In the genomic region with DNA sequence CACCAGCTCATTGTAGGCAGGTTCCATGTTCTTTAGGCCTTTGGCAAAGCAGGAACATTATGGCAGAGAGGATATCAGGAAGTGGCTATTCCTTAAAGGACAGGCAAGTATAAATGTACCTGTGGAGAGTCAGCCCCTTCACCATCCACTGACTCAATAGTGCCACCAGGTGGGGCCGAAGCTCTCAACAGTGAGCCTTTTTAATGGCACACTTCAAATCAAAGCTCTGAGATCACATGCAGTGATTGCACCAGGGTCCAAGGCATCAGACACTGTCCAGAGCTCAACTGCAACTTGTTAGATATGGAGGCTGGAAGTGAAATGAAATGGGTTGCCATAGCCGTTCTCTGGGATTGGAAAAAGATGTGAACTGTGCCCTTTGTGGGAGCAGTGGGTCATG, we compare ENCODE assay signal across 17 mouse cellular contexts. TPM values are rescaled to one million over a fixed set of nuclear protein-coding genes. Genes with fewer than 3 reads are reported as not detected.
DNase-seq lines count a peak whose midpoint lies in the region; ATAC-seq and TF ChIP-seq lines count a peak whose summit lies in the region.
"Not testable (repeated sequence)": the region's sequence is repeated elsewhere in the genome, so short reads cannot be mapped to it uniquely, and the experiment has no call there.
"Had no signal": no experiment of that assay in that cellular context is flagged by ENCODE, and none has a peak within 500 bp of the region (broad histone marks: within the 10 kb centered on the region; RNA-seq: fewer than 3 reads in every experiment).

No protein-coding gene starts in this region.

- not testable (repeated sequence) for TF ChIP-seq EP300 in lung, postnatal 0 days (IDR thresholded peaks at IDR 0.05)

- DNase-seq in ES-E14 (ENCODE audit: low read depth, low spot score), result peak; percentile 29
- peak; percentile 13 for DNase-seq in adrenal gland, postnatal 25 days
- DNase-seq in embryonic facial prominence, embryonic 10.5 days (ENCODE audit: low spot score), result peak; percentile 24
- DNase-seq in kidney, adult 18-20 months, result peak; percentile 42
- not testable (repeated sequence) for DNase-seq in layer of hippocampus, adult 2 months (ENCODE audit: low spot score in 2 of 2)
- DNase-seq in lung, postnatal 0 days (ENCODE audit: low spot score), result peak; percentile 40
- peak; percentile 20 for DNase-seq in retina, embryonic 14.5 days (ENCODE audit: low spot score)

- H3K27me3 ChIP-seq in embryonic facial prominence, embryonic 10.5 days (replicated peaks; ENCODE audit: low read depth, poor library complexity, severe bottlenecking); lung, postnatal 0 days (replicated peaks; ENCODE audit: insufficient read depth, low read length): not testable (repeated sequence)

- not testable (repeated sequence) for H3K36me3 ChIP-seq in ES-E14 (ENCODE audit: control insufficient read depth, insufficient read depth, low read length, poor library complexity, severe bottlenecking); embryonic facial prominence, embryonic 10.5 days (replicated peaks); lung, postnatal 0 days (ENCODE audit: insufficient read depth, low read length)

- ATAC-seq in lung, postnatal 0 days, result not testable (repeated sequence)

- H3K4me1 ChIP-seq in ES-E14 (ENCODE audit: control insufficient read depth in 2 of 2, insufficient read depth in 2 of 2, low read length in 2 of 2, poor library complexity in 1 of 2); embryonic facial prominence, embryonic 10.5 days; lung, postnatal 0 days (ENCODE audit: insufficient read depth, low read depth, low read length): not testable (repeated sequence)

- not testable (repeated sequence) for H3K27ac ChIP-seq in ES-E14 (ENCODE audit: insufficient read depth, low read depth, low read length, poor library complexity, severe bottlenecking); embryonic facial prominence, embryonic 10.5 days (replicated peaks); layer of hippocampus, adult 2 months; lung, postnatal 0 days (ENCODE audit: low read length)

- 55% methylated on average over 2 of the region's 2 CpGs for WGBS in embryonic facial prominence, embryonic 10.5 days
- 67% methylated on average over 2 of the region's 2 CpGs for WGBS in lung, postnatal 0 days

- peak; percentile 49 for TF ChIP-seq CTCF in layer of hippocampus, adult 2 months (conservative IDR thresholded peaks at IDR 0.05)
- peak; percentile 55 for TF ChIP-seq CTCF in lung, postnatal 0 days (IDR thresholded peaks at IDR 0.05)

- not testable (repeated sequence) for H3K9me3 ChIP-seq in ES-E14 (ENCODE audit: control insufficient read depth, insufficient read depth, low read depth, low read length); embryonic facial prominence, embryonic 10.5 days; lung, postnatal 0 days (ENCODE audit: low read length)

- not testable (repeated sequence) for H3K4me3 ChIP-seq in ES-E14 (ENCODE audit: insufficient read depth in 1 of 2, low read depth in 1 of 2, low read length in 2 of 2, poor library complexity in 1 of 2, severe bottlenecking in 1 of 2); embryonic facial prominence, embryonic 10.5 days; layer of hippocampus, adult 2 months; lung, postnatal 0 days (ENCODE audit: low read depth, low read length)

- in situ Hi-C loops in ES-E14 (cut with MboI; ENCODE audit: low sequenced_read_pairs in 2 of 2, unreplicated experiment in 2 of 2), result not testable (repeated sequence)

- not testable (repeated sequence) for H3K4me2 ChIP-seq in lung, postnatal 0 days (replicated peaks; ENCODE audit: low read depth, low read length)

- not testable (repeated sequence) for H3K9ac ChIP-seq in ES-E14 (ENCODE audit: insufficient read depth, low read depth, low read length, poor library complexity, severe bottlenecking); lung, postnatal 0 days (replicated peaks; ENCODE audit: low read depth)

RNA-seq across cellular contexts. Expression of a gene that starts 10.7 kb away (rescaled TPM):
- 0.11 TPM in 1 of 2 replicates, not detected in the other for total RNA-seq in ES-E14 (2012; rRNA removed)
- total RNA-seq in adrenal gland, postnatal 25 days (2021), result 8.0 and 12.2 TPM in 2 replicates
- 0.04 and 0.45 TPM in 2 replicates for polyA plus RNA-seq in embryonic facial prominence, embryonic 10.5 days (2016; fragmentation: Nextera tagmentation; extraction: Ambion mirVana)
- total RNA-seq in layer of hippocampus, adult 2 months (2021), result 1 to 10 TPM in 1 of 2 experiments, under 1 TPM in 1; 0.59 to 1.3 TPM
- polyA plus RNA-seq in lung, postnatal 0 days (2015; fragmentation: Nextera tagmentation; extraction: Ambion mirVana), result 35.3 and 39.9 TPM in 2 replicates

RNA-seq across cellular contexts. Expression of a gene that starts 20.5 kb away (rescaled TPM):
- total RNA-seq in ES-E14 (2012; rRNA removed), result not detected in 2 replicates
- 0.58 TPM in 1 of 2 replicates, not detected in the other for total RNA-seq in adrenal gland, postnatal 25 days (2021)
- polyA plus RNA-seq in embryonic facial prominence, embryonic 10.5 days (2016; fragmentation: Nextera tagmentation; extraction: Ambion mirVana), result not detected in 2 replicates
- under 1 TPM in 1 of 2 experiments, not detected in 1; 0.44 TPM for total RNA-seq in layer of hippocampus, adult 2 months (2021)
- not detected in 2 replicates for polyA plus RNA-seq in lung, postnatal 0 days (2015; fragmentation: Nextera tagmentation; extraction: Ambion mirVana)
- total RNA-seq: layer of hippocampus, postnatal 25 days had no signal
- polyA plus RNA-seq: forebrain, embryonic 13.5 days; heart, embryonic 16.5 days; hindbrain, embryonic 13.5 days; kidney, embryonic 15.5 days; limb, embryonic 10.5 days; midbrain, embryonic 12.5 days; thymus, postnatal 0 days had no signal

RNA-seq across cellular contexts. Expression of a gene that starts 42.2 kb away (rescaled TPM):
- total RNA-seq in ES-E14 (2012; rRNA removed), result 0.11 and 0.13 TPM in 2 replicates
- 5.5 and 7.0 TPM in 2 replicates for total RNA-seq in adrenal gland, postnatal 25 days (2021)
- polyA plus RNA-seq in embryonic facial prominence, embryonic 10.5 days (2016; fragmentation: Nextera tagmentation; extraction: Ambion mirVana), result not detected in 2 replicates
- under 1 TPM in 1 of 2 experiments, not detected in 1; 0.54 TPM for total RNA-seq in layer of hippocampus, adult 2 months (2021)
- polyA plus RNA-seq in lung, postnatal 0 days (2015; fragmentation: Nextera tagmentation; extraction: Ambion mirVana), result 2.4 and 3.2 TPM in 2 replicates
- polyA plus RNA-seq: limb, embryonic 10.5 days; midbrain, embryonic 12.5 days; thymus, postnatal 0 days had no signal

RNA-seq across cellular contexts. Expression of a gene that starts 50.4 kb away (rescaled TPM):
- 0.09 TPM in 1 of 2 replicates, not detected in the other for total RNA-seq in ES-E14 (2012; rRNA removed)
- 0.61 and 1.4 TPM in 2 replicates for total RNA-seq in adrenal gland, postnatal 25 days (2021)
- polyA plus RNA-seq in embryonic facial prominence, embryonic 10.5 days (2016; fragmentation: Nextera tagmentation; extraction: Ambion mirVana), result 0.15 and 0.36 TPM in 2 replicates
- under 1 TPM; 0.44 to 0.59 TPM for total RNA-seq in layer of hippocampus, adult 2 months (2021)
- 2.5 and 2.7 TPM in 2 replicates for polyA plus RNA-seq in lung, postnatal 0 days (2015; fragmentation: Nextera tagmentation; extraction: Ambion mirVana)

RNA-seq across cellular contexts. Expression of a gene that starts 55.1 kb away (rescaled TPM):
- total RNA-seq in ES-E14 (2012; rRNA removed), result not detected in 2 replicates
- 0.21 TPM in 1 of 2 replicates, not detected in the other for total RNA-seq in adrenal gland, postnatal 25 days (2021)
- polyA plus RNA-seq in embryonic facial prominence, embryonic 10.5 days (2016; fragmentation: Nextera tagmentation; extraction: Ambion mirVana), result not detected in 2 replicates
- not detected for total RNA-seq in layer of hippocampus, adult 2 months (2021)
- polyA plus RNA-seq in lung, postnatal 0 days (2015; fragmentation: Nextera tagmentation; extraction: Ambion mirVana), result 0.08 and 0.11 TPM in 2 replicates
- total RNA-seq: gastrocnemius, adult 2 months; heart, adult 18-20 months; layer of hippocampus, postnatal 25 days had no signal
- polyA plus RNA-seq: forebrain, embryonic 13.5 days; heart, embryonic 16.5 days; hindbrain, embryonic 13.5 days; limb, embryonic 10.5 days had no signal
